Mouse (Mus musculus): ENCODE measurements around the gene Mtch2.

- TF ChIP-seq CTCF (IDR thresholded peaks at IDR 0.05; ENCODE audit: low read depth, low read length) (no peak), POLR2A (IDR thresholded peaks at IDR 0.05; ENCODE audit: extremely low read depth, insufficient read depth, low read length) (no peak)
Observed at GRCm38 (mm10) chr2:90903398-90903797, 56.4 kb downstream of the Mtch2 start.
